Comparison of ENCODE assay signal across 8 mouse cellular contexts in the genomic region with DNA sequence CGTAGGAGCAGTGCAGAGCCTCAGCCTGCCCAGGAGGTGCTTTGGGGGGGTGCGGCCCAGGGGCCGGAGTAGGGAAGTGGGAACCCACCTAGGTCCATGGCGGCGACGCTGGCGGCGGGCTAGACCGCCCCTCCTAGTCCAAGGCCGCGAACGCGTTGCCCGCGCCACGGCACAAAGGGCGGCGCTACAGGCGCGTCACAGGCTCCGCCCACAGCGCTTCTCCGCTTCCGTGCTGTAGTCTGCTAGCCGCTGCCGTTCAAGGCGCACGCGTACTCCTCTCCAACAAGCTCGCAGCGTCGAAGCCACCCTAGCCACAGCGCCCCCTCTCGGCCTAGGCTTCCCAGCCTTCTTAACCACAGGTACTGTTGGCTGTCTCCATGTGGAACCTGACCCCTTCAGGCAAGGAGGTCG. TPM values are rescaled to one million over a fixed set of nuclear protein-coding genes. Genes with fewer than 3 reads are reported as not detected.
DNase-seq lines count a peak whose midpoint lies in the region; ATAC-seq and TF ChIP-seq lines count a peak whose summit lies in the region.

Gene Dbil5, plus strand, starts transcription at position 219 of the 411 bp plus-strand sequence.
Gene Gemin4, minus strand, starts transcription at position 275 of the 411 bp plus-strand sequence.

- no peaks in the 10 kb centered on the region for H3K27me3 ChIP-seq in MEL (ENCODE audit: control insufficient read depth in 1 of 2, insufficient read depth in 2 of 2, low read length in 2 of 2)
- H3K27me3 ChIP-seq in cerebellum, adult 2 months (ENCODE audit: control insufficient read depth, insufficient read depth, low read length) = no peaks in the 10 kb centered on the region
- H3K27me3 ChIP-seq in forebrain, postnatal 0 days (ENCODE audit: insufficient read depth, low read length) = no peaks in the 10 kb centered on the region
- no peaks in the 10 kb centered on the region for H3K27me3 ChIP-seq in lung, embryonic 15.5 days

- peak within 1 kb of the TSS; percentile 64 for H3K4me2 ChIP-seq in forebrain, postnatal 0 days (ENCODE audit: low read depth)
- peak within 1 kb of the TSS; percentile 77 for H3K4me2 ChIP-seq in lung, embryonic 15.5 days

- peak; percentile 31 for TF ChIP-seq RAD21 in MEL (IDR thresholded peaks at IDR 0.05; ENCODE audit: low read depth, low read length)

- H3K9ac ChIP-seq in MEL (ENCODE audit: control insufficient read depth, low read depth, low read length, poor library complexity, severe bottlenecking) = peak within 1 kb of the TSS; percentile 93
- peak within 1 kb of the TSS; percentile 86 for H3K9ac ChIP-seq in forebrain, postnatal 0 days
- peak within 1 kb of the TSS; percentile 95 for H3K9ac ChIP-seq in lung, embryonic 15.5 days

- TF ChIP-seq EP300 in MEL (IDR thresholded peaks at IDR 0.05; ENCODE audit: low read depth in 1 of 2, low read length in 2 of 2) = no peak

- DNase-seq in MEL (ENCODE audit: low read depth, low spot score) = peak; percentile 100
- peak; percentile 96 to 97 for DNase-seq in cerebellum, adult 2 months
- peak; percentile 98 for DNase-seq in forebrain, postnatal 0 days
- DNase-seq in heart, postnatal 4 days = peak; percentile 98
- peak; percentile 92 to 96 for DNase-seq in layer of hippocampus, adult 8-10 months (ENCODE audit: low spot score in 2 of 2)
- peak; percentile 95 for DNase-seq in ovary, adult 18-20 months (ENCODE audit: low spot score)
- peak; percentile 98 for DNase-seq in thymus, postnatal 0 days (ENCODE audit: low spot score)

- peak; percentile 93 to 98 (median 95) for TF ChIP-seq CTCF in MEL (IDR thresholded peaks at IDR 0.05 in 2 of 3, conservative IDR thresholded peaks at IDR 0.05 in 1 of 3; ENCODE audit: control insufficient read depth in 1 of 3, insufficient read depth in 1 of 3, low read depth in 2 of 3, low read length in 3 of 3, poor library complexity in 1 of 3, severe bottlenecking in 1 of 3)
- peak; percentile 95 for TF ChIP-seq CTCF in cerebellum, adult 2 months (IDR thresholded peaks at IDR 0.05; ENCODE audit: borderline replicate concordance, insufficient read depth, low read depth, low read length)
- TF ChIP-seq CTCF in forebrain, postnatal 0 days (IDR thresholded peaks at IDR 0.05; ENCODE audit: low read depth) = peak; percentile 99

- peaks cover 2 to 15% of the 10 kb centered on the region in 2 experiments; a peak in 3 of 4 replicates for H3K4me1 ChIP-seq in MEL (ENCODE audit: control insufficient read depth in 1 of 2, insufficient read depth in 2 of 2, low read length in 2 of 2)
- H3K4me1 ChIP-seq in cerebellum, adult 2 months (ENCODE audit: control insufficient read depth, insufficient read depth, low read length) = 0 out of 2 replicates have a peak, but pooled peaks cover 4% of the 10 kb centered on the region
- no peaks in the 10 kb centered on the region; the same call in 1 of the 2 replicates for H3K4me1 ChIP-seq in forebrain, postnatal 0 days (ENCODE audit: insufficient read depth)
- peaks cover 20% of the 10 kb centered on the region; the same call in 1 of the 2 replicates for H3K4me1 ChIP-seq in lung, embryonic 15.5 days

- peaks cover 0 to 9% of the 10 kb centered on the region in 2 experiments; a peak in 2 of 4 replicates for H3K36me3 ChIP-seq in MEL (ENCODE audit: control insufficient read depth in 1 of 2, insufficient read depth in 2 of 2, low read length in 2 of 2)
- peaks cover 29% of the 10 kb centered on the region for H3K36me3 ChIP-seq in forebrain, postnatal 0 days (ENCODE audit: insufficient read depth)
- H3K36me3 ChIP-seq in lung, embryonic 15.5 days = peaks cover 21% of the 10 kb centered on the region

- TF ChIP-seq POLR2A in MEL (IDR thresholded peaks at IDR 0.05; ENCODE audit: control insufficient read depth in 1 of 2, insufficient read depth in 1 of 2, low read depth in 1 of 2, low read length in 2 of 2, poor library complexity in 1 of 2) = peak; percentile 94 to 97
- peak; percentile 84 for TF ChIP-seq POLR2A in cerebellum, adult 2 months (IDR thresholded peaks at IDR 0.05; ENCODE audit: borderline replicate concordance, insufficient read depth, low read length)

- peaks cover 9% of the 10 kb centered on the region for H3K79me2 ChIP-seq in MEL (ENCODE audit: control insufficient read depth, insufficient read depth, low read length, poor library complexity)

- no peaks in the 10 kb centered on the region for H3K9me3 ChIP-seq in MEL (replicated peaks; ENCODE audit: insufficient read depth, low read length)
- H3K9me3 ChIP-seq in forebrain, postnatal 0 days (ENCODE audit: low read length) = no peaks in the 10 kb centered on the region
- H3K9me3 ChIP-seq in lung, embryonic 15.5 days = no peaks in the 10 kb centered on the region

- peak within 1 kb of the TSS; percentile 70 for H3K27ac ChIP-seq in MEL (ENCODE audit: control insufficient read depth, low read depth, low read length)
- peak within 1 kb of the TSS; percentile 32 for H3K27ac ChIP-seq in cerebellum, adult 2 months (ENCODE audit: insufficient read depth, low read length)
- H3K27ac ChIP-seq in forebrain, postnatal 0 days (ENCODE audit: low read depth, low read length) = peak within 1 kb of the TSS; percentile 89
- H3K27ac ChIP-seq in lung, embryonic 15.5 days = peak within 1 kb of the TSS; percentile 95

- ATAC-seq in forebrain, postnatal 0 days = peak; percentile 99
- peak; percentile 95 for ATAC-seq in lung, embryonic 15.5 days (ENCODE audit: borderline replicate concordance, extremely low read depth, low FRiP score, low TSS enrichment)

- peak within 1 kb of the TSS; percentile 66 to 78 for H3K4me3 ChIP-seq in MEL (ENCODE audit: control insufficient read depth in 1 of 2, insufficient read depth in 1 of 2, low read depth in 2 of 2, low read length in 2 of 2)
- peak within 1 kb of the TSS; percentile 72 for H3K4me3 ChIP-seq in cerebellum, adult 2 months (replicated peaks; ENCODE audit: insufficient read depth, low read depth, low read length)
- peak within 1 kb of the TSS; percentile 67 for H3K4me3 ChIP-seq in forebrain, postnatal 0 days (ENCODE audit: low read depth, low read length)
- peak within 1 kb of the TSS; percentile 88 for H3K4me3 ChIP-seq in lung, embryonic 15.5 days

- WGBS in cerebellum, adult 2 months = under 1% methylated on average over 35 of the region's 35 CpGs
- WGBS in forebrain, postnatal 0 days = 4% methylated on average over 35 of the region's 35 CpGs
- 0% methylated on average over 35 of the region's 35 CpGs for WGBS in lung, embryonic 15.5 days

TF ChIP-seq in MEL, 35 proteins besides CTCF, POLR2A, EP300 and RAD21 (continues in another document):
- TF ChIP-seq TBP (IDR thresholded peaks at IDR 0.05; ENCODE audit: low read depth, low read length) (peak; percentile 87), MAFK (IDR thresholded peaks at IDR 0.05; ENCODE audit: borderline replicate concordance, low read depth, low read length) (no peak), TAL1 (IDR thresholded peaks at IDR 0.05; ENCODE audit: low read length) (no peak), CHD1 (IDR thresholded peaks at IDR 0.05; ENCODE audit: low read depth, low read length) (no peak), RCOR1 (IDR thresholded peaks at IDR 0.05; ENCODE audit: low read depth, low read length) (no peak), POLR2AphosphoS5 (IDR thresholded peaks at IDR 0.05; ENCODE audit: borderline replicate concordance, low read depth, low read length) (no peak), ZC3H11A (IDR thresholded peaks at IDR 0.05; ENCODE audit: low read depth, low read length) (no peak), USF1 (IDR thresholded peaks at IDR 0.05; ENCODE audit: low read depth, low read length) (no peak), E2F4 (IDR thresholded peaks at IDR 0.05; ENCODE audit: borderline replicate concordance, low read depth, low read length) (peak; percentile 80; the same call in 1 of the 2 replicates), POLR2AphosphoS2 (IDR thresholded peaks at IDR 0.05; ENCODE audit: low read length) (peak; percentile 79; the same call in 1 of the 2 replicates), SIN3A (IDR thresholded peaks at IDR 0.05; ENCODE audit: low read length) (peak; percentile 58; the same call in 1 of the 2 replicates), ZMIZ1 (IDR thresholded peaks at IDR 0.05; ENCODE audit: low read depth, low read length) (peak; percentile 96; the same call in 1 of the 2 replicates), HCFC1 (IDR thresholded peaks at IDR 0.05; ENCODE audit: low read depth, low read length) (peak; percentile 79), MYC (IDR thresholded peaks at IDR 0.05; ENCODE audit: low read depth, low read length) (0 out of 2 replicates have a peak, but pooled peaks have one; percentile 74), CHD2 (IDR thresholded peaks at IDR 0.05; ENCODE audit: low read length) (no peak), TCF12 (IDR thresholded peaks at IDR 0.05; ENCODE audit: low read depth, low read length) (0 out of 2 replicates have a peak, but pooled peaks have one; percentile 29), MAZ (IDR thresholded peaks at IDR 0.05; ENCODE audit: low read depth, low read length) (peak; percentile 14; the same call in 1 of the 2 replicates)

RNA-seq across cellular contexts. Expression of gene Dbil5, which starts in this region (rescaled TPM):
- total RNA-seq in MEL (2012; rRNA removed) = 0.62 and 2.4 TPM in 2 replicates
- polyA plus RNA-seq in MEL (2012; ENCODE audit: insufficient read depth in 1 of 2, insufficient read length in 2 of 2, low read depth in 1 of 2, low replicate concordance in 2 of 2, missing spikeins in 1 of 2) = under 1 TPM in 1 of 2 experiments, not detected in 1; 0.67 TPM
- polyA plus RNA-seq in cerebellum, adult 2 months (2012; rRNA removed) = 1.2 and 1.4 TPM in 2 replicates
- 0.43 TPM in 1 of 2 replicates, not detected in the other for total RNA-seq in forebrain, postnatal 0 days (2014; rRNA removed)
- polyA plus RNA-seq in forebrain, postnatal 0 days (2015; fragmentation: Nextera tagmentation; extraction: Ambion mirVana) = 0.89 and 1.2 TPM in 2 replicates
- total RNA-seq in heart, postnatal 4 days (2021) = under 1 TPM in 1 of 2 experiments, not detected in 1; 0.50 TPM
- total RNA-seq in layer of hippocampus, adult 8-10 months (2022) = 1 to 10 TPM in 2 of 4 experiments, under 1 TPM in 2; 0.64 to 1.2 (median 0.96) TPM
- polyA plus RNA-seq in lung, embryonic 15.5 days (2015; fragmentation: Nextera tagmentation; extraction: Ambion mirVana) = 0.50 and 1.5 TPM in 2 replicates
- polyA plus RNA-seq in thymus, postnatal 0 days (2015; fragmentation: Nextera tagmentation; extraction: Ambion mirVana) = 0.71 TPM in 1 of 2 replicates, not detected in the other

RNA-seq across cellular contexts. Expression of gene Gemin4, which starts in this region (rescaled TPM):
- 23.8 and 26.1 TPM in 2 replicates for total RNA-seq in MEL (2012; rRNA removed)
- 10 to 100 TPM; 17.8 to 95.7 TPM for polyA plus RNA-seq in MEL (2012; ENCODE audit: insufficient read depth in 1 of 2, insufficient read length in 2 of 2, low read depth in 1 of 2, low replicate concordance in 2 of 2, missing spikeins in 1 of 2)
- polyA plus RNA-seq in cerebellum, adult 2 months (2012; rRNA removed) = 7.9 and 8.5 TPM in 2 replicates
- total RNA-seq in forebrain, postnatal 0 days (2014; rRNA removed) = 11.5 and 12.2 TPM in 2 replicates
- 6.9 and 8.7 TPM in 2 replicates for polyA plus RNA-seq in forebrain, postnatal 0 days (2015; fragmentation: Nextera tagmentation; extraction: Ambion mirVana)
- total RNA-seq in heart, postnatal 4 days (2021) = 1 to 10 TPM; 5.3 to 6.6 TPM
- total RNA-seq in layer of hippocampus, adult 8-10 months (2022) = 10 to 100 TPM in 2 of 4 experiments, 1 to 10 TPM in 2; 9.5 to 13.7 (median 10.9) TPM
- polyA plus RNA-seq in lung, embryonic 15.5 days (2015; fragmentation: Nextera tagmentation; extraction: Ambion mirVana) = 28.3 and 37.0 TPM in 2 replicates
- polyA plus RNA-seq in thymus, postnatal 0 days (2015; fragmentation: Nextera tagmentation; extraction: Ambion mirVana) = 22.9 and 23.7 TPM in 2 replicates

Comparison
In these comparisons a context has a peak if more than half of its experiments do, and no peak if none do; other contexts are left out.
1. Peak in every context shown above with its lines: DNase-seq, ATAC-seq, H3K4me3 ChIP-seq and H3K27ac ChIP-seq.
2. H3K27ac ChIP-seq: peak in every context shown above with its lines; median percentile 95 in lung, embryonic 15.5 days; 89 in forebrain, postnatal 0 days; 70 in MEL; 32 in cerebellum, adult 2 months.